Mouse (Mus musculus) olfactory bulb, adult 2 months (tissue): ENCODE data around the gene Lasp1. TPM values are rescaled to one million over a fixed set of nuclear protein-coding genes. Genes with fewer than 3 reads are reported as not detected.

ENCODE experiments used
- H3K27ac ChIP-seq: fragments of 200-500 bp; 2 replicates; pipeline ENCODE4 v1.5.1; 2012; ENCODE audit warnings: low read depth, low read length; ENCODE audit not compliant: insufficient read depth
- H3K4me1 ChIP-seq: fragments of 200-500 bp; 2 replicates; pipeline ENCODE4 v1.6.1; 2012; ENCODE audit warnings: low read length; ENCODE audit not compliant: control insufficient read depth, insufficient read depth
- H3K4me3 ChIP-seq: fragments of 200-500 bp; 2 replicates; pipeline ENCODE4 v1.5.1; 2012; ENCODE audit warnings: mild to moderate bottlenecking, low read depth, low read length, moderate library complexity; ENCODE audit not compliant: insufficient read depth
- CTCF ChIP-seq: fragments of 200-500 bp; IDR thresholded peaks from 2 replicates; pipeline ENCODE4 v1.5.1; 2012; ENCODE audit warnings: low read depth, mild to moderate bottlenecking, low read length, moderate library complexity; ENCODE audit not compliant: insufficient read depth
- POLR2A ChIP-seq: fragments of 200-500 bp; IDR thresholded peaks from 2 replicates; pipeline ENCODE4 v1.6.1; 2012; ENCODE audit warnings: mild to moderate bottlenecking, low read depth, low read length, moderate library complexity; ENCODE audit not compliant: insufficient read depth
- WGBS: fragments of 180-500 bp; shearing (Covaris S2); methylation state at CpG from one replicate; pipeline ENCODE4 v1.1.7; 2018; 5-methylcytosine and 5-hydroxymethylcytosine counted together
- polyA plus RNA-seq: library from polyadenylated mRNA; stranded (reverse); fragments of >200 nt; gene quantifications from 2 replicates; pipeline ENCODE4 v1.2.4, GENCODE M21; 2012; ENCODE audit warnings: low replicate concordance; ENCODE audit not compliant: missing spikeins, insufficient read depth, insufficient read length

Lasp1 gene
- not detected in 2 replicates for polyA plus RNA-seq

DNA sequence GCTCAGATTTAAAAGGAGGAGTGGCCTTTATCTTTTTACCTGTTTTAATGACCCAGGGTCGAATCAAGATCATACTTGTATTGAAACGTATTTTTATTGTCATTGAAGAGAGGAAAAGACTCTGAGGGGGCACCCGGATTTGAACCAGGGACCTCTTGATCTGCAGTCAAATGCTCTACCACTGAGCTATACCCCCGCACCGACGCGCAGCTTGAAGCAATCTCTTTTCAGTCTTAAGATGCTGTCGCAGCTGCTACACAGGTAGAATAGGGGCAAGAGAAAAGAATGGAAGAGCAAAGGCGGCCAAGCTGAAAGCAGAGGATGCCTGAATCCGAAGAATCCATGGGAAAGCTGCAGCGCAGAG is at the start of gene Lasp1:
Gene Lasp1 (plus strand): TSS at position 219 of the 364 bp plus-strand sequence.
- H3K4me3 ChIP-seq, result peak within 1 kb of the TSS; percentile 85
- WGBS, result under 1% methylated on average over 11 of the region's 11 CpGs

DNA sequence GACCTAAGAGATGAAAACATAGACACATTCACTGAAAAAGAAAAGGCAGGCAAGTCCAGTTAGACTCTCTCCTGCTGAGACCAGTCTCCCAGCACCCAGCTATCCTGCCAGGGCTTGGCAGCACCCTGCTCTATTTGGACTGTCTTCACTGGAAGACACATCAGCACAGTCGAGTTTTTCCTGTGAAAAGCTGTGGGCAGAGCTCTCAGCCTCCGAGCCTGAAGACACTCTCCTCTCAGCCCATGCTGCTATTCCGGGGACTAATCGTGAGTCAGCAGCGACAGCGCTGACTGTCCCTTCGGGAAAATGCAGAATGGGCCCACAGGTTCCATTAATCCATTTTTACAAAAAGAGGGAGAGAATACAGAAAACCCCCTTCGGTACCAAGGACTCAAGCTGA is 45.5 kb upstream of the Lasp1 start:
- Histone ChIP-seq H3K4me3 (no peak overlapping the region), H3K4me1 (peaks cover 10% of the 10 kb centered on the region), H3K27ac (peak overlapping the region; percentile 75; the same call in 1 of the 2 replicates)
- 56% methylated on average over 8 of the region's 8 CpGs for WGBS
- TF ChIP-seq POLR2A (no peak), CTCF (no peak)

More for the DNA sequence above, at the start of gene Lasp1:
- TF ChIP-seq CTCF (no peak), POLR2A (no peak)
- H3K27ac ChIP-seq, result peak within 1 kb of the TSS; percentile 89
- peaks cover 17% of the 10 kb centered on the region for H3K4me1 ChIP-seq

DNA sequence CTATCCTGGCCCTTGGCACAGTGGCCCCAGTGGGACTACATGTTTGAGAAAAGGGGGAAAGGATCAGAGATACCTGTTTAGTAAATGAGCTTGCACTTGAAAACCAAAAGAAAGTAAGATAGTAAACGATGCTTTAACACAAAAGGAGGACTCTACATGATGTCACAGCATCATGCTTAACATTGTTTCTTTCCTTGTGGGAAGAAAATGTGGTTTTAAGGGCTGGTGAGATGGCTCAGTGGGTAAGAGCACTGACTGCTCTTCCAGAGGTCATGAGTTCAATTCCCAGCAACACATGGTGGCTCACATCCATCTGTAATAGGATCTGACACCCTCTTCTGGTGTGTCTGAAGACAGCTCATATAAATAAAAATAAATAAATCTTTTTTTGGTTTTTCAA is 40.7 kb upstream of the Lasp1 start:
- TF ChIP-seq POLR2A (no peak), CTCF (no peak)
- H3K27ac ChIP-seq, result no peak overlapping the region
- peaks cover 5% of the 10 kb centered on the region for H3K4me1 ChIP-seq
- H3K4me3 ChIP-seq, result no peak overlapping the region
- WGBS, result 86% methylated on average over 1 of the region's 1 CpGs

DNA sequence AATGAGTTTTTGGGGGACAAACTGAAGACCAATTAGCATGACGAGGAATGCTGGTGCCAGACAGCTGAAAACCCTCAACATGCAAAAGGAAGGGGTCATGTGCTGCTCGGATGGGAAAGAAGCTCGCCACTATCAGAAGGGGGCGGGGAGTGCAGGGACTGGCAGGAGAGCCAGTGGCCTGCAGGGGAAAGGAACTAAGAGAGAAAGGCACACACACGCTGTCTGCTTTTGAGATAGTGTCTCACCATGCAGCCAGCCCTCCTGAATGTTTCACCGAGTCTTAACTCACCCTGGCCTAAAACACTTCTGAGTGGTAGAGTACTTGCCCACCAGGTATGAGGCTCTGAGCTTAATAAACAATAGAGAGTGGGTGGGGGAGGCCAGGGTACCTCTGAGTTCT is 39.9 kb upstream of the Lasp1 start:
- 77% methylated on average over 6 of the region's 6 CpGs for WGBS
- no peak overlapping the region for H3K4me3 ChIP-seq
- TF ChIP-seq POLR2A (no peak), CTCF (no peak)
- H3K4me1 ChIP-seq, result no peaks in the 10 kb centered on the region
- no peak overlapping the region for H3K27ac ChIP-seq

DNA sequence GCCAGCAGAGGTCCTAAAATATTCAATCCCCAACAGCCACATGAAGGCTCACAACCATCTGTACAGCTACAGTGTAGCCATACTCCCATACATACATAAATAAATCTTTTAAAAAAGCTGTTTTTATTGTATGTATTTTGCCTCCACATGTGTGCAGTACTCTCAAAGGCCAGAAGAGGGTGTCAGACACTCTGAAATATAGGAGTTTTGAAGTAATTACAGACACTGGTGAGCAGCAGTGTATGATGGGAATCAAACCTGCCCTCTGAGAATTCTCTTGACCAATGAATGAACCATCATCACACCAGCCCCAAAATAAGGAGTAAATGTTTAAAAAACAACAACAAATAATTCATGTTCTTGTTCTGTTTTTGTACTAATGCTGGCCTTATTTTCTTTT is 37.2 kb upstream of the Lasp1 start:
- Histone ChIP-seq H3K27ac (no peak overlapping the region), H3K4me3 (no peak overlapping the region), H3K4me1 (peaks cover 4% of the 10 kb centered on the region; the same call in 1 of the 2 replicates)
- no peak for TF ChIP-seq CTCF
- no peak for TF ChIP-seq POLR2A

DNA sequence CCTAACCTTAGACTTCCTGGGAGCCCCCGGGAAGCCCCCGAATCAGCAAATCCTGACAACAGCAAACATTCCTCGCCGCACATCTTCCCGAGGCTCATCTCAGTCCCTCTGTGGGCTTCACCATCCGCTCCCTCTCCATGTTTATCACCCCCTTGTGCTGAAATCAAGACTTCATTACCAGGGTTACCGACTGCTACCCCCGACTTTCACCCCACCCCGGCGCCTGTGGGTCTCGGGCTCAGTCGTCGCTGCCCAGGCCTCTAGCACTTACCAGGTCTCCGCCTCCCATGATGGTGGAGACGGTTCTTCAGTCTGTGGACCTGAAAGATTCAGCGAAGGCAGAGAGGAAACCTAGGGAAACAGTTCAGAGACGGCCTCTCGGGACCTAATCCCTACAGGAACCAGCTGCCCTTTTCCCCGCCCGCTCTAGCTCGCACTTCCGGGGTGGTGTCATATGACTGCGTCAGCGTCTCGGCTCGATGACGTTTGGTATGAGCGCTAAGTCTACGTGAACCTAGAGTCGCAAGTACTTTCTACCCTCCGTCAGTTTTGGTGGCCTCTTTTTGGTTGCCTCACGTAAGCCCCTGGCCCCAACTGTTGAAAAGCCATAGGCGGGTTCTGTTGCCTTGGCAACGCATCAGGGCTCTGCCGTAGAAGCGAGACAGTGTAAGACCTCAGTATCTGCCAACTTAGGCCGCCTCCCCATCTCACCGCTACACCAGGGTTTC is 32.5 kb upstream of the Lasp1 start, which contains the start of gene Cwc25:
Gene Cwc25 (minus strand): TSS at position 403 of the 728 bp plus-strand sequence.
- peak within 1 kb of the TSS; percentile 83 for H3K4me3 ChIP-seq
- under 1% methylated on average over 38 of the region's 38 CpGs for WGBS
- peak; percentile 60; the same call in 1 of the 2 replicates for TF ChIP-seq POLR2A
- no peak for TF ChIP-seq CTCF
- H3K27ac ChIP-seq, result peak within 1 kb of the TSS; percentile 78
- H3K4me1 ChIP-seq, result peaks cover 4% of the 10 kb centered on the region; the same call in 1 of the 2 replicates

DNA sequence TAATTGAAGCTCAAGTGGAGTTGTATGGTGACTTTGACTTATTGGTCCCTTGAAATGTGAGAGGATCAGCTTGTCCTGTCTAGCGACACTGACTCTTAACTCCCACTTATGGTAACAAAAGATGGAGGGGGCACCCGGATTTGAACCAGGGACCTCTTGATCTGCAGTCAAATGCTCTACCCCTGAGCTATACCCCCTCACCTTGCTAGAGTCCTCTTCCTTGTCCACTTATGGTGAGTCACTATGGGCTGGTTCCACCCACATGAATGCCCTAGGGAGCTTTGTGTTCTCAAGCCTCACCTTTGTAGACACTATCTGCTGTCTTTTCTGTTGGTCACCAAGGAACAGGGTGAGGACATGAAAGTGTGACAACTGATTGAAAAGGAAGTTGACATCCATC is 29.1 kb upstream of the Lasp1 start:
- TF ChIP-seq POLR2A (no peak), CTCF (no peak)
- WGBS, result 40% methylated on average over 2 of the region's 2 CpGs
- H3K4me3 ChIP-seq, result no peak overlapping the region

DNA sequence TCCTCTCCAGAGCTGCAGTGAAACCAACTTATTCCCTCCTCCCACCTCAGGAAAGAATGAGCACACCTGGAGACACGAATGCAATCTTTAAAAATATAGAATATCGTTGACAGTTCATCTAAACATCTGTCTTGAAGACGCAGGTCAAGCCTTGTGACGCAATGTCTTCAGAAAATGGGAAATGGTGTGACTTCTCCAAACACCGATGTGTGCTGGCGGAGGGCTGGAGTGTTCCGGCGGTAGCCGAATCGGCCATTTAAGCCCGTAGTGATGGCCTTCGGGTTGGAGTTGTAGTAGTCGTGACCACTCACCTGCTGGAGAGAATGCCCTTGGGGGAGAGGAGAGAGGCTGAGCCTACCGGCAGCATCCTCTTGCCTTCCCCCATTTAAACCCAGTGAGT is 27.4 kb upstream of the Lasp1 start:
- H3K27ac ChIP-seq, result no peak overlapping the region
- H3K4me1 ChIP-seq, result no peaks in the 10 kb centered on the region
- H3K4me3 ChIP-seq, result no peak overlapping the region
- TF ChIP-seq POLR2A (no peak), CTCF (no peak)
- WGBS, result 82% methylated on average over 14 of the region's 14 CpGs

More for the DNA sequence above, 29.1 kb upstream of the Lasp1 start:
- Histone ChIP-seq H3K27ac (no peak overlapping the region), H3K4me1 (no peaks in the 10 kb centered on the region)

DNA sequence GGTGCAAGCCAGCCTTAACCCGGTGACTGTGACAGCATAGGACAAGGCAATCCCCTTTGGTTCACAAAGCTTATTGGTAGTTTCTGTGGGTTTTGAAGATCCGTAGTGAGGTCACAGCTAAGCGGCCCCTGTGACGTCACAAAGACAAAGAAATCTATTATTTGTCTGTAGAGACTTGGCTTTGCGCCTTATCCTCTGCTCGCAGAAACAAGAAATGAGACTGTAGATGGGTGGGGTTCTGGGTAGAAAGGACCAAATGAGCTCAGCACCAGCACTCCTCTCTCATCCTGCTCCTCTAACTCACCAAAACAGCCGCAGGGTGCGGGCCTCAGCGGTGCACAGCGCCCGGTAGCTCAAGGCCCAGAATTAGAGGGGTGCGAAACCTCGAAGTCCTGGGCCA is 23.6 kb upstream of the Lasp1 start:
- H3K4me3 ChIP-seq, result no peak overlapping the region
- H3K27ac ChIP-seq, result no peak overlapping the region
- TF ChIP-seq CTCF (no peak), POLR2A (no peak)
- no peaks in the 10 kb centered on the region for H3K4me1 ChIP-seq
- WGBS, result 71% methylated on average over 13 of the region's 13 CpGs
